Mouse (Mus musculus) limb, embryonic 11.5 days (tissue): ENCODE results near the gene Dnaic2. TPM values are rescaled to one million over a fixed set of nuclear protein-coding genes. Genes with fewer than 3 reads are reported as not detected.

Experiments
- ATAC-seq: fragments of 200-750 bp; cut with Nextera tagmentation; 2 replicates; pipeline ENCODE4 v1.8.0; 2017; ENCODE audit warnings: low read depth; ENCODE audit not compliant: insufficient number of reproducible peaks, low FRiP score, low TSS enrichment
- DNase-seq: peaks from one replicate; pipeline ENCODE4 v3.0.0-alpha.2; 2015; ENCODE audit warnings: low spot score
- H3K27ac ChIP-seq: fragments of 300-500 bp; sonication (generic); replicated peaks from 2 replicates; pipeline ENCODE4 v1.5.1; 2014; ENCODE audit warnings: low read depth, mild to moderate bottlenecking, low read length
- H3K27me3 ChIP-seq: fragments of 300-500 bp; sonication (generic); 2 replicates; pipeline ENCODE4 v1.6.1; 2014; ENCODE audit warnings: mild to moderate bottlenecking, low read length, mixed read lengths; ENCODE audit not compliant: control insufficient read depth, insufficient read depth
- H3K36me3 ChIP-seq: fragments of 300-500 bp; sonication (generic); 2 replicates; pipeline ENCODE4 v1.6.1; 2014; ENCODE audit warnings: mild to moderate bottlenecking, low read length, moderate library complexity, mixed read lengths; ENCODE audit not compliant: control insufficient read depth, insufficient read depth
- H3K4me1 ChIP-seq: fragments of 300-500 bp; sonication (generic); 2 replicates; pipeline ENCODE4 v1.6.1; 2014; ENCODE audit warnings: low read length, mixed read lengths; ENCODE audit not compliant: control insufficient read depth, insufficient read depth
- H3K4me2 ChIP-seq: fragments of 300-500 bp; sonication (generic); 2 replicates; pipeline ENCODE4 v1.6.1; 2014; ENCODE audit warnings: low read depth, mild to moderate bottlenecking, moderate library complexity; ENCODE audit not compliant: severe bottlenecking
- H3K4me3 ChIP-seq: fragments of 300-500 bp; sonication (generic); 2 replicates; pipeline ENCODE4 v1.5.1; 2014; ENCODE audit warnings: low read depth, low read length
- H3K9ac ChIP-seq: fragments of 300-500 bp; sonication (generic); 2 replicates; pipeline ENCODE4 v1.6.1; 2014; ENCODE audit warnings: mild to moderate bottlenecking, low read length
- H3K9me3 ChIP-seq: fragments of 300-500 bp; sonication (generic); 2 replicates; pipeline ENCODE4 v1.6.1; 2016; ENCODE audit warnings: low read length; ENCODE audit not compliant: control insufficient read depth
- WGBS: fragments of 180-500 bp; shearing (Covaris S2); extraction: QIAGEN DNeasy Blood & Tissue Kit; methylation state at CpG from one replicate; pipeline ENCODE4 v1.1.7; 2014; 5-methylcytosine and 5-hydroxymethylcytosine counted together
- polyA plus RNA-seq: library from polyadenylated mRNA; unstranded; fragments of >200 nt; fragmentation: Nextera tagmentation; extraction: Ambion mirVana; gene quantifications from 2 replicates; pipeline ENCODE4 v1.2.1, GENCODE M21; 2014

Dnaic2 gene
- polyA plus RNA-seq, 1 experiment from 2014 or later: 0.20 TPM

DNA sequence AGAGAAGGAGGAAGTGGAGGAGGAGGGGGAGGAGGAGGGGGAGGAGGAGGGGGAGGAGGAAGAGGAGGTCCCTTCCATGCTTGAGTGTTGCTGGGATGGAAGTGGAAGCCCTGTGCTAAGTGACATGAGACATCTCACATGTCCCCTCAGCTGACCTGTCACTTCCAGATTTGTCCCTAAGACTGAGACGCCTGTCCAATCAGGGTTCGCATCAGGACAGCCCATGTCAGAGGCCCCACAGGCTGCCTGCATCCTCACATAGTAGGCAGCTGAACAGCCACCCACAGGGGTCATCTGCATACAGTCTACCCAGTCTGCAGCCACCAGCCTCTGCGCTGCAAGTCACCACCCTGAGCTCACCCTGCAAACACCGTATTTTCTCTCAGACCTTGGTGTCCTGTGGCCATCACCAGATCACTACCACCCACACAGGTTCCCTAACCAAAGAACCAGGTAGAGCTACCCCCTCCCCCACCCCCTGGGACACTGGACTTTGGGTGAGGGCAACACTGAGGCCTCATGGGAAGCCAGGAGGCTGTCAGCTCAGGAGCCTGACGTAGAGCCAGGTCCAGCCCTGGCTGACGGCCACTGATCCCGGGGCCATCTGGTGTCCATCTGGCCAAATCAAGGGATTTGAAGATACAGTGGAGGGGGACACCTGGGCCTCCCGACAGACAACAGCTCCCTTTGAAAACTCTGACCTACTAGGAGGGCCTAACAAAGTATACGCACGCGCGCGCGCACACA, 42.4 kb upstream of the Dnaic2 start:
- Histone ChIP-seq H3K9ac (0 out of 2 replicates have a peak overlapping the region, but pooled peaks have one; percentile 17), H3K27ac (0 out of 2 replicates have a peak overlapping the region, but pooled peaks have one; percentile 18), H3K4me3 (no peak overlapping the region), H3K4me1 (peaks cover 12% of the 10 kb centered on the region), H3K9me3 (no peaks in the 10 kb centered on the region), H3K4me2 (no peak overlapping the region), H3K27me3 (no peaks in the 10 kb centered on the region), H3K36me3 (no peaks in the 10 kb centered on the region)
- ATAC-seq (no peak), DNase-seq (peak; percentile 46)
- WGBS: 51% methylated on average over 14 of the region's 14 CpGs

DNA sequence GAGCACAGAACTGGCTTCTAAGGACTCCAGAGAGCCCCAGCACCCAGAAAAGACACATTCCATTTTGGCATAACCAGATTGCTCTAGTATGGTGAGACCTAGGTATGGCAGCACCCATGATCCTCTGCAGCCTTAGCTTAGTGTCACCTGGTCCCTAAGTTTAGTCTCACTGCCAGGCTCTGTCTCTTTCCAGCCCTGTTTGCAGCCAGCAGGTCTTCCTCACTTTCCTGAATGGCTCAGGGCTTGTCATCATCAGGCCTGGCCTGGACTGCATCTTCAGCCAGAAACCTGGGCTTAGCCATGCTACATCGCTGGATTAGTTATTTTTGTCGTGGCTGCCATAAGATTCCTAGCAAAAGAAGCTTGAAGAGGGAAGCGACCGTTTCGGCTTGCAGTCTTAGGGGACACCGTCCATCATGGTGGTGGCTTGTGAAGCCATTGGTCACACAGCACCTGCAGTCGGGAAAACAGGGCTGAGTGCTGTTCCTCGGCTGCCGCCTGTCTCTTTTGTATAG, 41.6 kb upstream of the Dnaic2 start:
- H3K9me3 ChIP-seq: no peaks in the 10 kb centered on the region
- H3K4me3 ChIP-seq: no peak overlapping the region
- no peaks in the 10 kb centered on the region for H3K27me3 ChIP-seq
- no peak for DNase-seq
- no peak overlapping the region for H3K4me2 ChIP-seq
- 80% methylated on average over 9 of the region's 9 CpGs for WGBS
- H3K4me1 ChIP-seq: peaks cover 12% of the 10 kb centered on the region
- no peaks in the 10 kb centered on the region for H3K36me3 ChIP-seq
- no peak for ATAC-seq
- H3K9ac ChIP-seq: no peak overlapping the region
- no peak overlapping the region for H3K27ac ChIP-seq

DNA sequence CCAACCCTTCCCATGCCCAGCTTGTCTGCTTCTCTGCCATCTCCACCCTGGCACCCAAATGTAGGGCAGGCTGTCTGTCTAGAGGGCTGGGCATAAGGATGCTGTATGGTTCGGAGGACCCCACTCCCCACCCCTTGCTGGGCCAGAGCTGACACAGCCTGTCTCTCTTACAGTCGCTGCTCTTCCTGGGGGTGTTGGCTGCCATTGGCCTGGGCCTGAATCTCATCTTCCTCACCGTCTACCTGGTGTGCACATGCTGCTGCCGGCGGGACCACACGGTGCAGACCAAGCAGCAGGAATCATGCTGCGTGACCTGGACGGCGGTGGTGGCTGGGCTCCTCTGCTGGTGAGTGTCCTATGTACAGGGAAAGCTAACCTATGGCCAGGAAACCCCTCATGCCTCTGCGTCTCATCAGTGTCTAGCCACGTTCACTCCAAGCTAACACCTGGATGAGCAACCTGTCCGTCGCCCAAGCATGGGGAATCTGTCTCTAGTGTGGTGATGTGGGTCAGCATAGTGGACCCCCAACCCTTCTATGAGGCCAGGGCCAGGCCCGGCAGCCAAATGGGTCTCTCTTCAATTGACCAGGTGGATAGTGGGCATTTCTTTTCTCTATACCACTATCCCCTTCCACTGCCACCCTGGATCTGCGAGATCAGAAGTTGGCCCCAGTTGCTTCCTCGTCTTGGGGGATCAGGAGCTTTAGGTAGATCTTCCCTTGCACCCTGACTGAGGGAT, 40.8 kb upstream of the Dnaic2 start:
- Histone ChIP-seq H3K4me1 (peaks cover 12% of the 10 kb centered on the region), H3K27ac (no peak overlapping the region), H3K9ac (no peak overlapping the region), H3K36me3 (no peaks in the 10 kb centered on the region; the same call in 1 of the 2 replicates), H3K9me3 (no peaks in the 10 kb centered on the region), H3K4me2 (no peak overlapping the region), H3K4me3 (no peak overlapping the region), H3K27me3 (no peaks in the 10 kb centered on the region)
- WGBS: 92% methylated on average over 16 of the region's 16 CpGs
- DNase-seq (no peak), ATAC-seq (no peak)

DNA sequence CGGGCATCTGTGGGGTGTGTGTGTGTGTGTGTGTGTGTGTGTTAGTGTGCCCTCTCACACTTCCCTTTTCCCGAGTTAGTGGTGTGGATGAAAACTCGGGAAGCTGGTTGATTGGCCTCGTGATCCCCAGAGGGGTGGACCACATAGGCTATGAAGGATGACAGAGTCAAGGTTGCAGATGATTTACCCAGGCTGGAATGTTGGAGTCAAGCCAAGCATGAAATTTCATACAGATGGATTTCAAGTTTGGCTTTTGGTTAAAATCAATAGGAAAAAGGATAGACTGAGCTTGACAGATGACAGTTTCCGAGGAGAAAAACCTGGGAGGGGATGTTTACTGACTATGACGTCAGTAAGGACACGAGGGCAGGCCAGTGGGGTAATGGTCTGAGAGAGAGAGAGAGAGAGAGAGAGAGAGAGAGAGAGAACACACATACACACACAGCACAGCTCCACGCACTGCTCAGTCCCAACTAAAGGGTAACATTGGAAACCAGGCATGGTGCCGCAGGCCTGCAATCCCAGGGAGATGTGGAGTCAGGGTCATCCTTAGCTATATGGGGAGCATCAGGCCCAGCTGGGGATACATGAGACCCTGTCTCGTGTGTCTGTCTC, 39.5 kb upstream of the Dnaic2 start:
- DNase-seq (no peak), ATAC-seq (no peak)
- no peaks in the 10 kb centered on the region; the same call in 1 of the 2 replicates for H3K36me3 ChIP-seq
- no peak overlapping the region for H3K27ac ChIP-seq
- no peak overlapping the region for H3K4me3 ChIP-seq
- no peaks in the 10 kb centered on the region for H3K9me3 ChIP-seq
- no peaks in the 10 kb centered on the region for H3K27me3 ChIP-seq
- peaks cover 12% of the 10 kb centered on the region for H3K4me1 ChIP-seq
- no peak overlapping the region for H3K4me2 ChIP-seq
- H3K9ac ChIP-seq: no peak overlapping the region
- 61% methylated on average over 10 of the region's 10 CpGs for WGBS

DNA sequence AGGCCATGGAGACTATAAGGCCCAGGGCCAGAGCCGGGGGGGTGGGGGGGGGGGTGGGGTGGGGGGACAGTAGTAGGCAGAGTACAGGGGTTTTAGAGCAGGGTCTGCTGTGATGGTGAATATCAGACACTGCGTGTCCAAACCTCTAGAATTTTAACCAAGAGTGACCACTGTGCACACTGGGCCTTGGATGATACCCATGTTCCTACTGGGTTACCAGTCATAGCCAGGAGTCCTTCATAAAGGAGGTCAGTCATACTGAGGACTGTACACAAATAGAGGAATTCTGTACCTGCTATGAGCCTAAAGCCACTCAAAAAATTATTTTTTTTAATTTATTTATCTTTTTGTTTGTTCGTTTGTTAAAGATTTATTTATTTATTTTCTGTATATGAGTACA, 38.5 kb upstream of the Dnaic2 start:
- Histone ChIP-seq H3K4me2 (no peak overlapping the region), H3K36me3 (no peaks in the 10 kb centered on the region; the same call in 1 of the 2 replicates), H3K9ac (no peak overlapping the region), H3K9me3 (no peaks in the 10 kb centered on the region), H3K27ac (no peak overlapping the region), H3K27me3 (no peaks in the 10 kb centered on the region), H3K4me1 (peaks cover 12% of the 10 kb centered on the region), H3K4me3 (no peak overlapping the region)
- 89% methylated on average over 2 of the region's 3 CpGs for WGBS
- ATAC-seq (no peak), DNase-seq (no peak)

DNA sequence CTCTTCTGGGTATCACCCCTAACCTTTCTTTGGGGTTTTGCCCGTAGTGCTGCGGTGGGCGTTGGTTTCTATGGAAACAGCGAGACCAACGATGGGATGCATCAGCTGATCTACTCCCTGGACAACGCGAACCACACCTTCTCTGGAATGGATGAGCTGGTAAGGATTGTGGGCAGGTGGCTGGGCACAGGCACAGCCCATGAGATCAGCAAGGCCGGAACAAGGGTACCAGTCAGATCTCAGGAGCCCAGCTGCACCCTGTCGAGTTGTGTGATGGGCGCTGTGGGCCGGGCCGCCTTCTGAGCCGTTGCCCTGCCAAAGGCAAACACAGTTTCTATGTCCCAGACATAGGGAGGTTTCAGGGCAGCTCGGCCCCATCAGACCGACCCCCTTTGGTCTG, 37.0 kb upstream of the Dnaic2 start:
- H3K9me3 ChIP-seq: no peaks in the 10 kb centered on the region
- no peak overlapping the region for H3K4me3 ChIP-seq
- ATAC-seq: no peak
- no peak overlapping the region for H3K27ac ChIP-seq
- DNase-seq: no peak
- H3K4me1 ChIP-seq: no peaks in the 10 kb centered on the region
- H3K36me3 ChIP-seq: no peaks in the 10 kb centered on the region; the same call in 1 of the 2 replicates
- H3K4me2 ChIP-seq: no peak overlapping the region
- no peak overlapping the region for H3K9ac ChIP-seq
- whole genome bisulfite sequencing: 94% methylated on average over 15 of the region's 15 CpGs
- H3K27me3 ChIP-seq: no peaks in the 10 kb centered on the region

DNA sequence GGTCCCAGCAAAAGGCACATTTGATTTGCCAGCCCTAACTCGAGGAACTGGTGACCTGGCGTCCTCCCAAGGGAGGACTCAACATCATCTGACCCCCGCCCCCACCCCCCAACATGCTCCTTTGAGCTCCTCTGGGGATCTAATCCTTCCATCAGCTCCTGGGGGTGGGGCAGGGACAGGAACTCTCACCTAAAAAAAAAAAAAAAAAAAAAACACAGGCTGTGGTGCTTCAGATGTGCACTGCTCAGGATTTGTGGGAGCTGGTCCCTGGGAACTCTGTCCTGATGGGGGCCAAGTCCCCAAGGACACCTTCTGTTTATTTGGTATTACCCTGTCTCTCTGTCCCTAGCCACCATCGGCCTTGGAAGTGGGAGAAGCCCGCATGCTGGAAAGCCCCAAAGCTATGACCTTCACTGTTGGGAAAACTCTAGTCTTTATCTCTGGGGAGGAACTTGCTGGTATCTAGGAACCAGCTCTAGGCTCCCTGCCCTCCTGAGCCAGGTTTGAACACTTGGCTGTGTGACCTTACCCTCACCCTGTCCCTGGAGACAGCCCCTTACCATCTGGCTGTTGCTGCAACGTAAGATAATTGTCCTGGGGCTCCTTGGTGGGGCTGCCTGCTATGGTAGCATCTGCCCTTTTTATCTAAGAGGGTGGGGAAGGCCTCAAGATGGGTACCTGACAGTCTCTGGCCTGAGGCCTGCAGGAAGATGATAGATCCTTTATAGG, 35.6 kb upstream of the Dnaic2 start:
- 48% methylated on average over 6 of the region's 6 CpGs for WGBS
- DNase-seq: no peak
- Histone ChIP-seq H3K36me3 (no peaks in the 10 kb centered on the region; the same call in 1 of the 2 replicates), H3K27me3 (no peaks in the 10 kb centered on the region), H3K9ac (no peak overlapping the region), H3K4me3 (no peak overlapping the region), H3K4me1 (no peaks in the 10 kb centered on the region), H3K9me3 (no peaks in the 10 kb centered on the region), H3K27ac (no peak overlapping the region), H3K4me2 (no peak overlapping the region)
- no peak for ATAC-seq

DNA sequence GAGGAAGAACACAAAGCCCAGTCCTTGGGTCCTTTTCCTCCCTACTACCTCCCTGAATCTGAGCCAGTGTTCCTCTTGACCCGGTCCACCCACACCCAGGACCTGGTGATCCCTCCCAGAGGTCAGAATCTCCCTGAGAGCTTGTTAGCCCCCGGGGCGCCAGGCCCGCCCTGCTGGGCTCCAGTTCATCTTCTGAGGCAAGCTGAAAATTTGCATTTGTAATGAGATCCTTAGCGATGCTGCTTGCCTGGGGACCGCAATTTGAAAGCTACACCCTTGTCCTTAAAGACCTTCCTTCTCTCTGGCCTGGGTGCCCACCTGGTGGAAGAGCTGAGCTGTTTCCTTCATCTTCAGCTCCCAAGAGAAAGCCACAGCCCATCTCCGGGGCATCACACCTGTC, 34.6 kb upstream of the Dnaic2 start:
- no peak overlapping the region for H3K27ac ChIP-seq
- DNase-seq (no peak), ATAC-seq (no peak)
- no peaks in the 10 kb centered on the region for H3K9me3 ChIP-seq
- no peak overlapping the region for H3K9ac ChIP-seq
- H3K4me1 ChIP-seq: no peaks in the 10 kb centered on the region
- no peak overlapping the region for H3K4me2 ChIP-seq
- no peaks in the 10 kb centered on the region for H3K27me3 ChIP-seq
- WGBS: 49% methylated on average over 7 of the region's 7 CpGs
- no peaks in the 10 kb centered on the region; the same call in 1 of the 2 replicates for H3K36me3 ChIP-seq
- no peak overlapping the region for H3K4me3 ChIP-seq
